Mouse (Mus musculus) forebrain, embryonic 14.5 days (tissue): ENCODE results near the gene Rtl9. TPM values are rescaled to one million over a fixed set of nuclear protein-coding genes. Genes with fewer than 3 reads are reported as not detected.

Source experiments
- ATAC-seq: fragments of 200-750 bp; cut with Nextera tagmentation; 2 replicates; pipeline ENCODE4 v1.8.0; 2017; ENCODE audit warnings: mild to moderate bottlenecking, moderate library complexity
- DNase-seq: peaks from one replicate; pipeline ENCODE4 v3.0.0-alpha.2; 2015; ENCODE audit warnings: low spot score
- H3K27ac ChIP-seq: fragments of 300-500 bp; sonication (generic); 2 replicates; pipeline ENCODE4 v1.5.1; 2014; ENCODE audit warnings: low read depth, mild to moderate bottlenecking, control low read depth, low read length, moderate library complexity
- H3K27me3 ChIP-seq: fragments of 300-500 bp; sonication (generic); replicated peaks from 2 replicates; pipeline ENCODE4 v1.6.1; 2014; ENCODE audit warnings: low read length, control low read depth, mixed read lengths; ENCODE audit not compliant: control insufficient read depth, insufficient read depth
- H3K36me3 ChIP-seq: fragments of 300-500 bp; sonication (generic); 2 replicates; pipeline ENCODE4 v1.6.1; 2014; ENCODE audit warnings: low read length, control low read depth; ENCODE audit not compliant: control insufficient read depth, insufficient read depth
- H3K4me1 ChIP-seq: fragments of 300-500 bp; sonication (generic); 2 replicates; pipeline ENCODE4 v1.6.1; 2014; ENCODE audit warnings: antibody characterized with exemption, low read length, control low read depth; ENCODE audit not compliant: control insufficient read depth, insufficient read depth
- H3K4me2 ChIP-seq: fragments of 300-500 bp; sonication (generic); 2 replicates; pipeline ENCODE4 v1.6.1; 2014; ENCODE audit warnings: mild to moderate bottlenecking, control low read depth, low read length
- H3K4me3 ChIP-seq: fragments of 300-500 bp; sonication (generic); 2 replicates; pipeline ENCODE4 v1.5.1; 2014; ENCODE audit warnings: low read depth, low read length, control low read depth
- H3K9ac ChIP-seq: fragments of 300-500 bp; sonication (generic); 2 replicates; pipeline ENCODE4 v1.6.1; 2014; ENCODE audit warnings: mild to moderate bottlenecking, low read length, control low read depth, moderate library complexity
- H3K9me3 ChIP-seq: fragments of 300-500 bp; sonication (generic); replicated peaks from 2 replicates; pipeline ENCODE4 v1.6.1; 2016; ENCODE audit warnings: low read length, control low read depth, mixed read lengths; ENCODE audit not compliant: control insufficient read depth
- WGBS: fragments of 180-500 bp; shearing (Covaris S2); extraction: QIAGEN DNeasy Blood & Tissue Kit; methylation state at CpG from one replicate; pipeline ENCODE4 v1.1.7; 2014; 5-methylcytosine and 5-hydroxymethylcytosine counted together
- polyA plus RNA-seq: library from polyadenylated mRNA; unstranded; fragments of >200 nt; fragmentation: Nextera tagmentation; extraction: Ambion mirVana; gene quantifications from 2 replicates; pipeline ENCODE4 v1.2.1, GENCODE M21; 2014

The Rtl9 gene
- 0.41 and 0.82 TPM in 2 replicates for polyA plus RNA-seq

GRCm38 (mm10) chrX:143099044-143099754, at the start of gene Rtl9:
Rtl9 (plus strand) TSS chrX:143099594.
- no peaks in the 10 kb centered on the region for H3K36me3 ChIP-seq
- DNase-seq (peak; percentile 67), ATAC-seq (peak; percentile 54)
- WGBS, result 96% methylated on average over 1 of the region's 1 CpGs
- H3K9me3 ChIP-seq, result no peaks in the 10 kb centered on the region
- H3K9ac ChIP-seq, result no peak within 1 kb of the TSS
- no peak within 1 kb of the TSS for H3K27ac ChIP-seq
- no peaks in the 10 kb centered on the region for H3K27me3 ChIP-seq
- no peak within 1 kb of the TSS for H3K4me3 ChIP-seq
- no peak within 1 kb of the TSS for H3K4me2 ChIP-seq
- no peaks in the 10 kb centered on the region for H3K4me1 ChIP-seq

GRCm38 (mm10) chrX:143051478-143051877, 47.9 kb upstream of the Rtl9 start:
- Histone ChIP-seq H3K27ac (no peak overlapping the region), H3K4me1 (no peaks in the 10 kb centered on the region), H3K27me3 (no peaks in the 10 kb centered on the region), H3K36me3 (no peaks in the 10 kb centered on the region), H3K9ac (no peak overlapping the region), H3K9me3 (no peaks in the 10 kb centered on the region), H3K4me3 (no peak overlapping the region), H3K4me2 (no peak overlapping the region)
- DNase-seq (peak; percentile 49), ATAC-seq (no peak)

- Histone ChIP-seq H3K4me1 (no peaks in the 10 kb centered on the region), H3K27ac (no peak overlapping the region), H3K9ac (no peak overlapping the region), H3K9me3 (no peaks in the 10 kb centered on the region), H3K4me3 (no peak overlapping the region), H3K4me2 (no peak overlapping the region), H3K27me3 (no peaks in the 10 kb centered on the region), H3K36me3 (no peaks in the 10 kb centered on the region)
- 78% methylated on average over 4 of the region's 4 CpGs for WGBS
- DNase-seq (no peak), ATAC-seq (no peak)
Observed at GRCm38 (mm10) chrX:143051921-143052320, 47.5 kb upstream of the Rtl9 start.

GRCm38 (mm10) chrX:143058829-143059228, 40.6 kb upstream of the Rtl9 start:
- H3K27me3 ChIP-seq, result no peaks in the 10 kb centered on the region

GRCm38 (mm10) chrX:143062641-143063355, 36.6 kb upstream of the Rtl9 start:
- H3K27ac ChIP-seq, result no peak overlapping the region
- no peak for ATAC-seq
- no peaks in the 10 kb centered on the region for H3K36me3 ChIP-seq

More at GRCm38 (mm10) chrX:143058829-143059228, 40.6 kb upstream of the Rtl9 start:
- peak overlapping the region; percentile 22; the same call in 1 of the 2 replicates for H3K4me2 ChIP-seq
- no peaks in the 10 kb centered on the region for H3K4me1 ChIP-seq
- H3K9me3 ChIP-seq, result no peaks in the 10 kb centered on the region
- H3K27ac ChIP-seq, result no peak overlapping the region
- no peaks in the 10 kb centered on the region for H3K36me3 ChIP-seq
- no peak overlapping the region for H3K9ac ChIP-seq
- peak; percentile 73 for ATAC-seq
- no peak overlapping the region for H3K4me3 ChIP-seq
- 25% methylated on average over 12 of the region's 12 CpGs for WGBS
- DNase-seq, result peak; percentile 77

GRCm38 (mm10) chrX:143063780-143064179, 35.6 kb upstream of the Rtl9 start:
- H3K36me3 ChIP-seq, result no peaks in the 10 kb centered on the region
- DNase-seq (peak; percentile 20), ATAC-seq (peak; percentile 18; the same call in 1 of the 2 replicates)
- H3K4me3 ChIP-seq, result no peak overlapping the region
- WGBS, result 59% methylated on average over 7 of the region's 7 CpGs
- H3K9me3 ChIP-seq, result no peaks in the 10 kb centered on the region
- no peaks in the 10 kb centered on the region; the same call in 1 of the 2 replicates for H3K4me1 ChIP-seq
- no peak overlapping the region for H3K27ac ChIP-seq
- no peak overlapping the region for H3K9ac ChIP-seq
- no peak overlapping the region for H3K4me2 ChIP-seq
- no peaks in the 10 kb centered on the region for H3K27me3 ChIP-seq

More at GRCm38 (mm10) chrX:143062641-143063355, 36.6 kb upstream of the Rtl9 start:
- no peaks in the 10 kb centered on the region for H3K27me3 ChIP-seq
- no peak overlapping the region for H3K4me3 ChIP-seq
- no peaks in the 10 kb centered on the region; the same call in 1 of the 2 replicates for H3K4me1 ChIP-seq
- no peaks in the 10 kb centered on the region for H3K9me3 ChIP-seq
- DNase-seq, result no peak
- 77% methylated on average over 11 of the region's 11 CpGs for WGBS
- H3K9ac ChIP-seq, result no peak overlapping the region
- no peak overlapping the region for H3K4me2 ChIP-seq

- Histone ChIP-seq H3K27ac (no peak overlapping the region), H3K9me3 (no peaks in the 10 kb centered on the region), H3K4me3 (no peak overlapping the region), H3K4me1 (no peaks in the 10 kb centered on the region; the same call in 1 of the 2 replicates), H3K36me3 (no peaks in the 10 kb centered on the region), H3K4me2 (no peak overlapping the region), H3K27me3 (no peaks in the 10 kb centered on the region), H3K9ac (no peak overlapping the region)
- DNase-seq, result peak; percentile 33
- 66% methylated on average over 9 of the region's 9 CpGs for WGBS
- ATAC-seq, result peak; percentile 67
Observed at GRCm38 (mm10) chrX:143064288-143064687, 35.1 kb upstream of the Rtl9 start.

GRCm38 (mm10) chrX:143066320-143067114, 32.9 kb upstream of the Rtl9 start:
- Histone ChIP-seq H3K4me3 (no peak overlapping the region), H3K27me3 (no peaks in the 10 kb centered on the region), H3K27ac (no peak overlapping the region), H3K4me2 (no peak overlapping the region), H3K4me1 (no peaks in the 10 kb centered on the region; the same call in 1 of the 2 replicates), H3K9ac (no peak overlapping the region), H3K9me3 (no peaks in the 10 kb centered on the region), H3K36me3 (no peaks in the 10 kb centered on the region)
- 51% methylated on average over 17 of the region's 17 CpGs for WGBS
- DNase-seq (peak; percentile 55), ATAC-seq (peak; percentile 63)
